Mouse (Mus musculus) heart, adult 2 months (tissue): Measurements from ENCODE around the gene Dock1. TPM values are rescaled to one million over a fixed set of nuclear protein-coding genes. Genes with fewer than 3 reads are reported as not detected.

Source experiments
- DNase-seq, 2 experiments: peaks; one replicate each; pipeline ENCODE4 v3.0.0; 2021
- H3K27ac ChIP-seq: fragments of 200-600 bp; 2 replicates; pipeline ENCODE4 v1.8.1; 2022
- H3K27me3 ChIP-seq: fragments of 200-500 bp; 2 replicates; pipeline ENCODE4 v1.6.1; 2012; ENCODE audit warnings: mild to moderate bottlenecking, low read length, inconsistent platforms, mixed read lengths; ENCODE audit not compliant: control insufficient read depth, insufficient read depth
- H3K36me3 ChIP-seq: fragments of 200-500 bp; 2 replicates; pipeline ENCODE4 v1.6.1; 2012; ENCODE audit warnings: low read length, inconsistent platforms; ENCODE audit not compliant: control insufficient read depth, insufficient read depth
- H3K4me1 ChIP-seq: fragments of 200-500 bp; 2 replicates; pipeline ENCODE4 v1.6.1; 2011; ENCODE audit warnings: low read length; ENCODE audit not compliant: control insufficient read depth, insufficient read depth
- H3K4me3 ChIP-seq: fragments of 200-600 bp; 2 replicates; pipeline ENCODE4 v1.8.1; 2022
- H3K79me2 ChIP-seq: fragments of 200-500 bp; replicated peaks from 2 replicates; pipeline ENCODE4 v1.6.1; 2012; ENCODE audit warnings: mild to moderate bottlenecking, inconsistent platforms, low read length, moderate library complexity, mixed read lengths; ENCODE audit not compliant: control insufficient read depth, insufficient read depth
- H3K9ac ChIP-seq: fragments of 200-500 bp; 2 replicates; pipeline ENCODE4 v1.6.1; 2012; ENCODE audit warnings: low read depth, mild to moderate bottlenecking, control low read depth, inconsistent platforms, low read length, mixed read lengths
- CTCF ChIP-seq: fragments of 200-600 bp; IDR thresholded peaks from 2 replicates; pipeline ENCODE4 v1.8.1; 2022; ENCODE audit warnings: antibody characterized with exemption, mild to moderate bottlenecking, moderate library complexity
- EP300 ChIP-seq: fragments of 200-500 bp; IDR thresholded peaks from 2 replicates; pipeline ENCODE4 v1.6.1; 2011; ENCODE audit warnings: low read depth, low read length, control low read depth; ENCODE audit not compliant: insufficient read depth
- POLR2A ChIP-seq: fragments of 200-500 bp; IDR thresholded peaks from 2 replicates; pipeline ENCODE4 v1.6.1; 2011; ENCODE audit warnings: mild to moderate bottlenecking, low read depth, low read length, control low read depth; ENCODE audit not compliant: insufficient read depth
- WGBS: fragments of 180-500 bp; shearing (Covaris S2); methylation state at CpG from one replicate; pipeline ENCODE4 v1.1.7; 2018; 5-methylcytosine and 5-hydroxymethylcytosine counted together
- intact Hi-C: fragments of 180-260 bp; cut with DNase I; formaldehyde crosslinking; loops from one replicate; pipeline ENCODE4 v1.15.1; 2025
- polyA plus RNA-seq: library from polyadenylated mRNA; depleted of rRNA; stranded (reverse); fragments of >200 nt; gene quantifications from 2 replicates; pipeline ENCODE4 v1.2.3, GENCODE M21; 2012
- total RNA-seq, 2 experiments: library from RNA; stranded (reverse); gene quantifications; 2 replicates each; pipeline ENCODE4 v1.2.3; 2021

Dock1 gene
- total and polyA plus RNA-seq, 3 experiments: 8.3 to 25.6 (median 25.4) TPM

DNA sequence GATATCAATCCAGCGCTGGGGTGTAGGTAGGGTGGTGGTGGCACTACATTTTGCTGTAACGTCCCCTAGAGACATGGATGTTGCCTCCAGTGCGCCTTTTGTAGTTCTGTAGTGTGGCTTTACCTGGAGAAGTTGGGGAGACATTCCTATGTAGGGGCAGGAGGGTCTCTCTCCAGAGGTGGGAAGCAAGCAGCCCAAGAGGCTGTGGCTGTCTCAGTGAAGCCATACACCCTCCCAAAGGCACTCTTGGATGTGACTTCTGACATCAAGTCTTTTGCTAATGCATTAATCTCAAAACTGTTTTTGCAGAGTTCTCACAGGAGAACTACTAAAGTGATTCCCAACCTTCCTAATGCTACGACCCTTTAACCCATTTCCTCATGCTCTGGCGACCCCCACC is 2.7 kb downstream of the Dock1 start:
- no peak overlapping the region for H3K9ac ChIP-seq
- 73% methylated on average over 5 of the region's 5 CpGs for WGBS
- intact Hi-C loops: loop anchor here (5.0 kb wide), 2 partner anchors 34 to 101 kb away; no protein-coding TSS in a partner anchor
- peaks cover 6% of the 10 kb centered on the region for H3K79me2 ChIP-seq
- TF ChIP-seq CTCF: no peak
- TF ChIP-seq POLR2A: no peak
- no peak for TF ChIP-seq EP300
- H3K27me3 ChIP-seq: no peaks in the 10 kb centered on the region
- no peak overlapping the region; the same call in 1 of the 2 replicates for H3K27ac ChIP-seq
- H3K36me3 ChIP-seq: no peaks in the 10 kb centered on the region
- no peak overlapping the region for H3K4me3 ChIP-seq
- peaks cover 18% of the 10 kb centered on the region for H3K4me1 ChIP-seq
- no peak for DNase-seq

DNA sequence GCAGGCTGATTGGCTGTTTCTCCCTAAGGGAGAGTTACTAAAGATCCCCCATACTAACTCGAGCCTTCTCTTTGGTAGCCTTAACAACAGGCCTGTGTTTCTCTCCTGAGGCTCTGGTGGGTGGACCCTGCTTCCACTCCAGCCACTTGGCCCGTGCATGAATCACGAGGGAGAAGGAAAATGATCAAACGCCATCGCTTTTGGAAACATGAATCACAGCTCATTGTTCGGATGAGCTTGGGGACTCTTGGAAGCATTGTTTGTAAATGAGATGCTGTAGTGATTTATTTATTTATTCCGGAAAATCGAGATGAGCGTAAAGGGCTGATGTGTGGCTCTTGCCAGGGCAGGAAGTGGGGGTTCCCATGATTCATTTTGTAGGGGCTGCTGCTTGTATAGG is 3.5 kb downstream of the Dock1 start:
- Histone ChIP-seq H3K27ac (peak overlapping the region; percentile 62), H3K4me1 (peaks cover 23% of the 10 kb centered on the region), H3K27me3 (no peaks in the 10 kb centered on the region), H3K36me3 (no peaks in the 10 kb centered on the region), H3K4me3 (no peak overlapping the region), H3K9ac (no peak overlapping the region), H3K79me2 (peaks cover 6% of the 10 kb centered on the region)
- 34% methylated on average over 9 of the region's 9 CpGs for WGBS
- peak in 1 of 2 experiments; percentile 54 for DNase-seq
- intact Hi-C loops: loop anchor here (5.0 kb wide), 2 partner anchors 33 to 102 kb away; no protein-coding TSS in a partner anchor
- TF ChIP-seq CTCF (no peak), EP300 (peak; percentile 47; the same call in 1 of the 2 replicates)

DNA sequence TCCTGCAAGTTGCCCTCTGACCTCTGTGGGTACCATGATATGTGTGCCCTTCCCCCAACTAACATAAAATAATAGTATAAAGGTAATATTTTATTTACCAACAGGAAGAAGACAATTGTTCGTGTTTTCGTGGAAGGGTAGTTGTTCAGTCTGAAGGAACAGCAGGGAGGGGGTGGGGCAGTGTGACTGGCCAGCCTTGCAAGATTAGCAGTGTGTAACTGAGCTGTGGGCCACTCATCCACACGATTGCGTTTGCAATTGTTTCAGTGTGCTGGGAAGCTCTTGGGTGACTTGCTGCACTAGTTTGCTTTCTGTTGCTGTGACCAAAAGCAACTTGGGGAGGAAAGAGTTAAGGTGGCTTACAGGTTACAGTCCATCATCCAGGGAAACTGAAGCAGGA is 7.4 kb downstream of the Dock1 start:
- no peak overlapping the region for H3K9ac ChIP-seq
- TF ChIP-seq EP300 (no peak), POLR2A (no peak), CTCF (no peak)
- DNase-seq: no peak
- WGBS: 47% methylated on average over 4 of the region's 4 CpGs
- no peak overlapping the region for H3K27ac ChIP-seq
- no peaks in the 10 kb centered on the region for H3K27me3 ChIP-seq
- peaks cover 31% of the 10 kb centered on the region for H3K4me1 ChIP-seq
- H3K4me3 ChIP-seq: no peak overlapping the region
- H3K36me3 ChIP-seq: no peaks in the 10 kb centered on the region
- H3K79me2 ChIP-seq: peaks cover 8% of the 10 kb centered on the region
- intact Hi-C loops: no loop called here

DNA sequence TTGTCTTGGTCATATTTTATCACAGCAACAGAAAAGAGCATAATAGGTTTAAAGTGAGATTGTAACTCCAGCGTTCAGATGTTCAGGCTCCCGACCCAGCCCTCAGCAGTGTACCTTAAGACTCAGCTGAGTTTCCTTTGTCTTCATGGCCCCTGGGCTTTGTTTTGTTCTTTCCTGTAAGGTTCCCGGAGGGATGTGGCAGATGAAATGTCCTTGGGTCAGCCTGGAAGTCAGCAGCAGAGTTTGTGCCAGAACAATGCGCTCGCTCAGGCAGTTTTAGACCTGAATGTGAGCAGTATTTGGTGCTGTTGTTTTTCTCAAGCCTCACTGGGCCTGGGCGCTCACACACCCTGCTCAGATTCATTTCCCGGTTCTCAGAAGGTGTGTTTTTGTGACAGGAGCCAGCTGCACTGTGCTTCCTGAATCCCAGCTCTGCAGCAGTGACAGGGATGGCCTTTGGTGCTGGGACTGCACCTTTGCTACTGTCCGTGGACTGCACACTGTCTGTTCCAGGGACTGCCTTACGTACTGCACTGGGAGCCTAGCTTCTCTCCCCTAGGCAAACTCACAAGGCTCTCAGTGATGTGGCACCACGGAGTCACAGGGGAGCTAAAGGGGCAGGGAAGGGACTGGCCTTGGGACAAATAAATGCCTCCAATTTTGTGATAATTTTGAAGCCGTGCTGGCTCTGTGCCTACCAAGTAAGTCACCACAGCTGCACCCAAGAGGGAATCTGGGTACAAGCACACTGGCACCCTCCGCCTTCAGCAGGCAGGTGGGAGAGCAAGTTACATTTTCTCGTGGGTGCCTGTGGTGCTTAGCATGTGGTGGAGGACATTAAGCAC is 9.1 kb downstream of the Dock1 start:
- TF ChIP-seq EP300 (0 out of 2 replicates have a peak, but pooled peaks have one; percentile 25), CTCF (no peak)
- WGBS: 42% methylated on average over 13 of the region's 13 CpGs
- H3K27me3 ChIP-seq: no peaks in the 10 kb centered on the region
- intact Hi-C loops: no loop called here
- H3K79me2 ChIP-seq: peaks cover 8% of the 10 kb centered on the region
- H3K9ac ChIP-seq: peak overlapping the region; percentile 0; the same call in 1 of the 2 replicates
- peaks cover 25% of the 10 kb centered on the region for H3K4me1 ChIP-seq
- peak in 1 of 2 experiments; percentile 23 for DNase-seq
- no peak overlapping the region for H3K4me3 ChIP-seq
- no peaks in the 10 kb centered on the region for H3K36me3 ChIP-seq
- H3K27ac ChIP-seq: peak overlapping the region; percentile 57

DNA sequence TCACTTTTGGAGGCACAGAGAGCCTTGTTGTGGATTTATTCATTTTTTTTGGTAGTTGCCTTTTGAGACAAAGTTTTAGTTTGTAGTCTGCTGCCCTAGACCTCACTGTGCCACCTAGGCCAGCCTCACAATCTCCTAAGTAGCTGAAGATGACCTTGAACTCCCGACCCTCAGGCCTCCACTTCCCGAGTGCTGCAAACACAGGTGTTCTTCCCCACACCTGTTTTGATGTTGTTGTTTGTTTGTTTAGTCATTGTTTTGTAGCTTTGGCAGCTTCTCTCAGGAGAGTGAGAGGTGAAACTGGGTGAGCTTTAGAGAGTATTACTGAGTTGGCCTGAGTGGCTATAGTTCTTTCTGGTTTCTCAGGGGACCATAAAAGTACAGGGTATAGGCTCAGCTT is 9.7 kb downstream of the Dock1 start:
- no peak overlapping the region for H3K4me3 ChIP-seq
- H3K27me3 ChIP-seq: no peaks in the 10 kb centered on the region
- WGBS: 64% methylated on average over 2 of the region's 2 CpGs
- H3K9ac ChIP-seq: no peak overlapping the region
- TF ChIP-seq CTCF (no peak), EP300 (no peak), POLR2A (no peak)
- H3K79me2 ChIP-seq: peaks cover 8% of the 10 kb centered on the region
- H3K27ac ChIP-seq: peak overlapping the region; percentile 57
- H3K36me3 ChIP-seq: no peaks in the 10 kb centered on the region
- intact Hi-C loops: no loop called here
- DNase-seq: no peak
- peaks cover 23% of the 10 kb centered on the region for H3K4me1 ChIP-seq

DNA sequence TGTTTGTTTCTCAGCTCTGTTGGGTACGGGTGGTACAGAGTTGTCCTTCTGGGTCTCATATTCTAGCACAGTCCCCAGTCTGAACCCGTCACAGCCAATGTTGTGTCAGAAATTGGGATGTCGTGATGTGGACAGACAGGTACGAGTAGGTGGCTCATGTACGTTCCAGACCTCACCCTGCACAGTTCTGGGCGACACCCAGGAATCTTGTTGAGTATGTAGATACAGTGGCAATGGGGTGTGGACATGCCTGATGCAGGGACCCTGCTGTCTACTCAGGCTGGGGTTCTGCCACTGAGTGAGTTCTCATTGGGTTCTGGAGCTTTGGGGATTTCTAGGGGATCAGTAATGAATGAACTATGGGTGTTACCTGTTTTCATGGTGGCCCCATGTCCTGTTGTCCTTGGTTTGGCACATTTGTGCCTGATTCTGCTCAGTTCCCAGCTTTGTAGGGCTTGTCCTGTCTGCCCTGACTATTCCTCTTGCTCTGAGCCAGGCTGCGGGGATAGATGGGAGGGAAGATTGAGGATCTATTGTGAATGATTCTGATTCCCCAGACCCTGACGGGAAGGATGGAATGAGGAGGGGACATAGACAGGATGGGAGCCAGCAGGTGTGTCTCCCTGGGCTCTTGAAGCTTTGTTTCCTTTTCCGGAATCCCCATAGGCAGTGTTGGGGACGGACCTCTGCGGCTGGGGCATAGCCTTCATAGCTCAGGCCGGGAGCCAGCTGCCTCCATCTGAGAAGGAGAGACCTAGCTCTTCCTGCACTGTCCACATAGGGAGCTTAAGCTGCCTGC is 11.5 kb downstream of the Dock1 start:
- intact Hi-C loops: no loop called here
- peaks cover 23% of the 10 kb centered on the region for H3K4me1 ChIP-seq
- DNase-seq: peak in 1 of 2 experiments; percentile 14
- H3K36me3 ChIP-seq: no peaks in the 10 kb centered on the region
- no peak overlapping the region for H3K4me3 ChIP-seq
- peaks cover 7% of the 10 kb centered on the region for H3K79me2 ChIP-seq
- TF ChIP-seq EP300 (no peak), CTCF (no peak), POLR2A (no peak)
- H3K27me3 ChIP-seq: no peaks in the 10 kb centered on the region
- WGBS: 73% methylated on average over 12 of the region's 12 CpGs
- H3K9ac ChIP-seq: no peak overlapping the region
- H3K27ac ChIP-seq: no peak overlapping the region
